In the genomic region with DNA sequence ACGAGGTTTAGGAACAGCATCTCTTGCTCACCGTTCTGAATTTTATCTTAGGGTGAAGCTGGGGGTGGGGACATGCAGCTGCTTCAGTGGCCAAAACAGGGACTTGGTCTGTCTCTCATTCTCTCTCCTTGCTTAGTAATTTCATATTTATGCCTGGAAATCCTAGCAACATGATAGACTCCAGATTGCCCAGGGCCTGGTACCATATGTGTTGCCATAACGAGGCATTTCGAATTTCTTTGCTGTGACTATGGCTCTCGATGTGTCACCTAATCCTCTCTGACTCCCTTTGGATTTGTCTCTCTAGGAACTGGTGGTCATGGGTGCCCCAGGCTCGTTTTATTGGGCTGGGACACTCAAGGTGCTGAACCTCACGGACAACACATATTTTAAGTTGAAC, we compare ENCODE assay signal across 31 mouse cellular contexts. TPM values are rescaled to one million over a fixed set of nuclear protein-coding genes. Genes with fewer than 3 reads are reported as not detected.
DNase-seq lines count a peak whose midpoint lies in the region; ATAC-seq and TF ChIP-seq lines count a peak whose summit lies in the region.
"Had no signal": no experiment of that assay in that cellular context is flagged by ENCODE, and none has a peak within 500 bp of the region (broad histone marks: within the 10 kb centered on the region; RNA-seq: fewer than 3 reads in every experiment).

No protein-coding gene starts in this region.

- no peaks in the 10 kb centered on the region for H3K36me3 ChIP-seq in forebrain, embryonic 14.5 days (ENCODE audit: control insufficient read depth, insufficient read depth, low read length)
- no peaks in the 10 kb centered on the region for H3K36me3 ChIP-seq in forebrain, embryonic 13.5 days (ENCODE audit: poor library complexity, severe bottlenecking)
- H3K36me3 ChIP-seq: liver, embryonic 15.5 days had no signal

- TF ChIP-seq CTCF in layer of hippocampus, adult 2 months (conservative IDR thresholded peaks at IDR 0.05): no peak

- DNase-seq in forebrain, embryonic 14.5 days (ENCODE audit: low spot score): peak; percentile 16
- peak; percentile 44 to 76 for DNase-seq in right cerebral cortex, postnatal 10 days (ENCODE audit: low spot score in 2 of 2)
- no peak for DNase-seq in right cerebral cortex, postnatal 4 days
- DNase-seq in layer of hippocampus, adult 2 months (ENCODE audit: low spot score in 2 of 2): peak; percentile 58 to 59
- DNase-seq in layer of hippocampus, postnatal 14 days (ENCODE audit: low spot score in 2 of 2): peak; percentile 36 to 77
- no peak for DNase-seq in lung, postnatal 36 days
- no peak for DNase-seq in ovary, postnatal 14 days (ENCODE audit: low spot score)
- DNase-seq: adrenal gland, postnatal 25 days; cerebellum, adult 2 months; gastrocnemius, postnatal 14 days; heart, postnatal 14 days; kidney, adult 2 months; kidney, postnatal 4 days; lung, embryonic 14.5 days; lung, postnatal 14 days; thymus, adult 18-20 months; thymus, postnatal 25 days had no signal

- H3K27ac ChIP-seq in forebrain, embryonic 14.5 days (ENCODE audit: low read depth, low read length): no peak overlapping the region
- no peak overlapping the region for H3K27ac ChIP-seq in forebrain, embryonic 13.5 days
- H3K27ac ChIP-seq in layer of hippocampus, adult 2 months: no peak overlapping the region
- H3K27ac ChIP-seq: embryonic facial prominence, embryonic 12.5 days; hindbrain, embryonic 10.5 days; intestine, embryonic 15.5 days; kidney, postnatal 0 days; left cerebral cortex, adult 2 months; limb, embryonic 12.5 days; liver, embryonic 15.5 days; midbrain, embryonic 10.5 days; neural tube, embryonic 13.5 days; stomach, postnatal 0 days had no signal

- no peaks in the 10 kb centered on the region for H3K27me3 ChIP-seq in forebrain, embryonic 14.5 days (replicated peaks; ENCODE audit: control insufficient read depth, insufficient read depth, low read length)
- no peaks in the 10 kb centered on the region for H3K27me3 ChIP-seq in forebrain, embryonic 13.5 days
- H3K27me3 ChIP-seq: embryonic facial prominence, embryonic 12.5 days; intestine, embryonic 15.5 days; limb, embryonic 12.5 days; liver, embryonic 15.5 days; neural tube, embryonic 13.5 days; Patski had no signal

- no peaks in the 10 kb centered on the region for H3K9me3 ChIP-seq in forebrain, embryonic 14.5 days (replicated peaks; ENCODE audit: control insufficient read depth, low read length)
- H3K9me3 ChIP-seq in forebrain, embryonic 13.5 days (replicated peaks): no peaks in the 10 kb centered on the region
- H3K9me3 ChIP-seq: embryonic facial prominence, embryonic 12.5 days; intestine, embryonic 15.5 days; liver, embryonic 15.5 days; neural tube, embryonic 13.5 days had no signal

- no peak overlapping the region for H3K4me2 ChIP-seq in forebrain, embryonic 14.5 days (ENCODE audit: low read length)
- no peak overlapping the region for H3K4me2 ChIP-seq in forebrain, embryonic 13.5 days
- H3K4me2 ChIP-seq: embryonic facial prominence, embryonic 12.5 days; intestine, embryonic 15.5 days; limb, embryonic 12.5 days; liver, embryonic 15.5 days; lung, embryonic 14.5 days; neural tube, embryonic 13.5 days had no signal

- WGBS in forebrain, embryonic 14.5 days: 87% methylated on average over 7 of the region's 7 CpGs
- WGBS in forebrain, embryonic 13.5 days: 74% methylated on average over 7 of the region's 7 CpGs

- no peak overlapping the region for H3K4me3 ChIP-seq in forebrain, embryonic 14.5 days (ENCODE audit: low read depth, low read length)
- H3K4me3 ChIP-seq in forebrain, embryonic 13.5 days: no peak overlapping the region
- no peak overlapping the region for H3K4me3 ChIP-seq in layer of hippocampus, adult 2 months
- H3K4me3 ChIP-seq: embryonic facial prominence, embryonic 12.5 days; hindbrain, embryonic 10.5 days; intestine, embryonic 15.5 days; left cerebral cortex, adult 2 months; limb, embryonic 12.5 days; liver, embryonic 15.5 days; midbrain, embryonic 10.5 days; myocyte; neural tube, embryonic 13.5 days had no signal

- H3K4me1 ChIP-seq in forebrain, embryonic 14.5 days (ENCODE audit: control insufficient read depth, insufficient read depth, low read length): no peaks in the 10 kb centered on the region
- H3K4me1 ChIP-seq in forebrain, embryonic 13.5 days: no peaks in the 10 kb centered on the region
- H3K4me1 ChIP-seq: intestine, embryonic 15.5 days; liver, embryonic 15.5 days; neural tube, embryonic 13.5 days had no signal

- H3K9ac ChIP-seq in forebrain, embryonic 14.5 days (ENCODE audit: low read length): no peak overlapping the region
- no peak overlapping the region for H3K9ac ChIP-seq in forebrain, embryonic 13.5 days
- H3K9ac ChIP-seq: embryonic facial prominence, embryonic 12.5 days; intestine, embryonic 15.5 days; limb, embryonic 12.5 days; liver, embryonic 15.5 days; lung, embryonic 14.5 days; neural tube, embryonic 13.5 days had no signal

- ATAC-seq in forebrain, embryonic 14.5 days: peak; percentile 34; the same call in 1 of the 2 replicates
- no peak for ATAC-seq in forebrain, embryonic 13.5 days
- ATAC-seq: hindbrain, embryonic 16.5 days; intestine, embryonic 15.5 days; Patski had no signal

RNA-seq across cellular contexts. Expression of gene Itga9, which starts 51.7 kb away (rescaled TPM):
- 0.85 and 0.88 TPM in 2 replicates for polyA plus RNA-seq in forebrain, embryonic 14.5 days (2014; fragmentation: Nextera tagmentation; extraction: Ambion mirVana)
- polyA plus RNA-seq in forebrain, embryonic 13.5 days (2015; fragmentation: Nextera tagmentation; extraction: Ambion mirVana): 0.48 and 0.55 TPM in 2 replicates
- 1 to 10 TPM; 3.6 to 4.7 TPM for total RNA-seq in layer of hippocampus, adult 2 months (2021)
- total RNA-seq in layer of hippocampus, postnatal 14 days (2021): 10 to 100 TPM in 1 of 2 experiments, 1 to 10 TPM in 1; 6.1 to 11.2 TPM

Comparison
In these comparisons a context has a peak if more than half of its experiments do, and no peak if none do; other contexts are left out.
1. DNase-seq: peak in forebrain, embryonic 14.5 days (single experiment), right cerebral cortex, postnatal 10 days (2 of 2), layer of hippocampus, adult 2 months (2 of 2) and layer of hippocampus, postnatal 14 days (2 of 2); none in right cerebral cortex, postnatal 4 days (single experiment), lung, postnatal 36 days (single experiment) and ovary, postnatal 14 days (single experiment).